Mouse (Mus musculus) megakaryocyte, embryonic 14.5 days (primary cell): ENCODE data around the gene Kcnmb3.

Source experiments
- FLI1 ChIP-seq: IDR thresholded peaks from 2 replicates; pipeline ENCODE4 v1.6.1; 2012; ENCODE audit warnings: low read length, inconsistent platforms, mixed read lengths
- GATA1 ChIP-seq: IDR thresholded peaks from 3 replicates; pipeline ENCODE4 v1.6.1; 2012; ENCODE audit warnings: mixed read lengths, low read length, inconsistent platforms, borderline replicate concordance

GRCm38 (mm10) chr3:32500346-32500745 is 8.3 kb upstream of the Kcnmb3 start:
- TF ChIP-seq FLI1 (no peak), GATA1 (no peak)
